Mouse (Mus musculus): ENCODE results near the gene Diras2. TPM values are rescaled to one million over a fixed set of nuclear protein-coding genes. Genes with fewer than 3 reads are reported as not detected.

Gene Diras2
- polyA plus RNA-seq, 1 experiment from 2014 or later, result 1.3 TPM

GRCm38 (mm10) chr13:52457177-52457888 is 73.7 kb downstream of the Diras2 start:
- ATAC-seq (ENCODE audit: insufficient number of reproducible peaks, low FRiP score), result no peak
- H3K4me1 ChIP-seq (replicated peaks), result peaks cover 11% of the 10 kb centered on the region
- H3K4me2 ChIP-seq, result no peak overlapping the region
- no peak overlapping the region for H3K27ac ChIP-seq (ENCODE audit: poor library complexity, severe bottlenecking)
- H3K9ac ChIP-seq, result no peak overlapping the region
- H3K36me3 ChIP-seq, result no peaks in the 10 kb centered on the region
- WGBS, result 83% methylated on average over 15 of the region's 15 CpGs
- H3K27me3 ChIP-seq (replicated peaks), result no peaks in the 10 kb centered on the region
- H3K4me3 ChIP-seq, result no peak overlapping the region
- no peaks in the 10 kb centered on the region for H3K9me3 ChIP-seq (replicated peaks)

- Histone ChIP-seq H3K27ac (ENCODE audit: poor library complexity, severe bottlenecking) (no peak overlapping the region), H3K27me3 (replicated peaks) (no peaks in the 10 kb centered on the region), H3K9me3 (replicated peaks) (no peaks in the 10 kb centered on the region), H3K9ac (no peak overlapping the region), H3K4me3 (no peak overlapping the region), H3K4me2 (no peak overlapping the region), H3K36me3 (no peaks in the 10 kb centered on the region), H3K4me1 (replicated peaks) (peaks cover 13% of the 10 kb centered on the region)
- no peak; the same call in 1 of the 2 replicates for ATAC-seq (ENCODE audit: insufficient number of reproducible peaks, low FRiP score)
- WGBS, result 22% methylated on average over 9 of the region's 9 CpGs
Observed at GRCm38 (mm10) chr13:52455329-52455728, 75.8 kb downstream of the Diras2 start.

- WGBS, result 80% methylated on average over 11 of the region's 11 CpGs
- Histone ChIP-seq H3K27me3 (replicated peaks) (no peaks in the 10 kb centered on the region), H3K4me2 (no peak overlapping the region)
Observed at GRCm38 (mm10) chr13:52454708-52455250, 76.3 kb downstream of the Diras2 start.

More at GRCm38 (mm10) chr13:52454708-52455250, 76.3 kb downstream of the Diras2 start:
- no peak overlapping the region for H3K27ac ChIP-seq (ENCODE audit: poor library complexity, severe bottlenecking)
- no peaks in the 10 kb centered on the region for H3K36me3 ChIP-seq
- ATAC-seq (ENCODE audit: insufficient number of reproducible peaks, low FRiP score), result no peak
- no peak overlapping the region for H3K9ac ChIP-seq
- no peak overlapping the region for H3K4me3 ChIP-seq
- no peaks in the 10 kb centered on the region for H3K9me3 ChIP-seq (replicated peaks)
- peaks cover 13% of the 10 kb centered on the region for H3K4me1 ChIP-seq (replicated peaks)

Other genes with a start within 250 kb of the Diras2 start
- gene Syk, start 51.9 kb upstream of the Diras2 start, polyA plus RNA-seq (2016; fragmentation: Nextera tagmentation; extraction: Ambion mirVana), result 8.7 and 8.8 TPM in 2 replicates